8 mouse cellular contexts compared by ENCODE assay signal in genomic region chr12:110992128-110992553, GRCm38 (mm10). TPM values are rescaled to one million over a fixed set of nuclear protein-coding genes. Genes with fewer than 3 reads are reported as not detected.
DNase-seq lines count a peak whose midpoint lies in the region; ATAC-seq and TF ChIP-seq lines count a peak whose summit lies in the region.

No protein-coding gene starts in this region.

- peak; percentile 90 for DNase-seq in c-Kit-positive CD71-positive TER-119-positive erythroid progenitor cells, embryonic 14.5 days (ENCODE audit: low spot score)
- DNase-seq in heart, postnatal 0 days (ENCODE audit: low spot score): peak; percentile 87
- peak; percentile 90 to 96 for DNase-seq in kidney, postnatal 36 days
- DNase-seq in neural tube, embryonic 11.5 days (ENCODE audit: low spot score): peak; percentile 92

- WGBS in forebrain, embryonic 12.5 days: under 1% methylated on average over 24 of the region's 24 CpGs
- under 1% methylated on average over 24 of the region's 24 CpGs for WGBS in heart, postnatal 0 days
- WGBS in liver, embryonic 15.5 days (ENCODE audit: insufficient replicate concordance): under 1% methylated on average over 24 of the region's 24 CpGs
- under 1% methylated on average over 24 of the region's 24 CpGs for WGBS in neural tube, embryonic 11.5 days
- WGBS in stomach, embryonic 16.5 days: under 1% methylated on average over 24 of the region's 24 CpGs

- peak overlapping the region; percentile 13 for H3K9ac ChIP-seq in ES-Bruce4 (ENCODE audit: low read depth, poor library complexity, severe bottlenecking)
- peak overlapping the region; percentile 59 for H3K9ac ChIP-seq in forebrain, embryonic 12.5 days
- H3K9ac ChIP-seq in heart, postnatal 0 days (replicated peaks; ENCODE audit: low read depth, low read length): peak overlapping the region; percentile 53
- H3K9ac ChIP-seq in liver, embryonic 15.5 days: peak overlapping the region; percentile 73
- H3K9ac ChIP-seq in neural tube, embryonic 11.5 days (ENCODE audit: low read length): peak overlapping the region; percentile 68
- peak overlapping the region; percentile 75 for H3K9ac ChIP-seq in stomach, embryonic 16.5 days (ENCODE audit: low read length)

- peak; percentile 86 for TF ChIP-seq CTCF in ES-Bruce4 (IDR thresholded peaks at IDR 0.05; ENCODE audit: low read depth, low read length)
- peak; percentile 91 for TF ChIP-seq CTCF in heart, postnatal 0 days (IDR thresholded peaks at IDR 0.05; ENCODE audit: low read depth)

- H3K4me1 ChIP-seq in ES-Bruce4 (ENCODE audit: control insufficient read depth, insufficient read depth, low read length): peaks cover 2% of the 10 kb centered on the region
- peaks cover 12% of the 10 kb centered on the region for H3K4me1 ChIP-seq in forebrain, embryonic 12.5 days
- H3K4me1 ChIP-seq in heart, postnatal 0 days (ENCODE audit: control insufficient read depth, insufficient read depth): peaks cover 2% of the 10 kb centered on the region; the same call in 1 of the 2 replicates
- peaks cover 31% of the 10 kb centered on the region for H3K4me1 ChIP-seq in liver, embryonic 15.5 days (replicated peaks)
- H3K4me1 ChIP-seq in neural tube, embryonic 11.5 days (ENCODE audit: control insufficient read depth, insufficient read depth, low read length): no peaks in the 10 kb centered on the region
- peaks cover 11% of the 10 kb centered on the region for H3K4me1 ChIP-seq in stomach, embryonic 16.5 days (ENCODE audit: control insufficient read depth, insufficient read depth, low read length)

- no peak for TF ChIP-seq POLR2A in ES-Bruce4 (IDR thresholded peaks at IDR 0.05; ENCODE audit: insufficient read depth, low read length)

- H3K9me3 ChIP-seq in ES-Bruce4 (replicated peaks; ENCODE audit: control insufficient read depth, insufficient read depth, low read length, poor library complexity, severe bottlenecking): no peaks in the 10 kb centered on the region
- no peaks in the 10 kb centered on the region for H3K9me3 ChIP-seq in forebrain, embryonic 12.5 days
- no peaks in the 10 kb centered on the region for H3K9me3 ChIP-seq in heart, postnatal 0 days (replicated peaks; ENCODE audit: control insufficient read depth, low read length)
- H3K9me3 ChIP-seq in liver, embryonic 15.5 days (replicated peaks): no peaks in the 10 kb centered on the region
- H3K9me3 ChIP-seq in neural tube, embryonic 11.5 days (ENCODE audit: control insufficient read depth, low read length): no peaks in the 10 kb centered on the region
- no peaks in the 10 kb centered on the region for H3K9me3 ChIP-seq in stomach, embryonic 16.5 days (replicated peaks; ENCODE audit: control insufficient read depth, low read length)

- peak; percentile 84 for ATAC-seq in forebrain, embryonic 12.5 days (ENCODE audit: low FRiP score)
- ATAC-seq in heart, postnatal 0 days (ENCODE audit: insufficient read depth, low read depth): peak; percentile 92
- peak; percentile 98 for ATAC-seq in liver, embryonic 15.5 days (ENCODE audit: insufficient read depth)
- ATAC-seq in neural tube, embryonic 11.5 days (ENCODE audit: insufficient read depth, low FRiP score, low TSS enrichment): peak; percentile 83
- peak; percentile 91 for ATAC-seq in stomach, embryonic 16.5 days (ENCODE audit: insufficient read depth, low FRiP score)

- H3K4me2 ChIP-seq in forebrain, embryonic 12.5 days: peak overlapping the region; percentile 63
- H3K4me2 ChIP-seq in heart, postnatal 0 days (ENCODE audit: low read depth, low read length): peak overlapping the region; percentile 58
- peak overlapping the region; percentile 97 for H3K4me2 ChIP-seq in liver, embryonic 15.5 days
- peak overlapping the region; percentile 49 for H3K4me2 ChIP-seq in neural tube, embryonic 11.5 days (ENCODE audit: low read depth)
- H3K4me2 ChIP-seq in stomach, embryonic 16.5 days (ENCODE audit: low read depth, low read length): peak overlapping the region; percentile 51

- H3K27me3 ChIP-seq in ES-Bruce4 (ENCODE audit: control insufficient read depth, insufficient read depth, low read length, poor library complexity, severe bottlenecking): no peaks in the 10 kb centered on the region
- H3K27me3 ChIP-seq in forebrain, embryonic 12.5 days: 0 out of 2 replicates have a peak, but pooled peaks cover 4% of the 10 kb centered on the region
- H3K27me3 ChIP-seq in heart, postnatal 0 days (ENCODE audit: control insufficient read depth, insufficient read depth, low read length): no peaks in the 10 kb centered on the region
- no peaks in the 10 kb centered on the region for H3K27me3 ChIP-seq in liver, embryonic 15.5 days
- no peaks in the 10 kb centered on the region for H3K27me3 ChIP-seq in neural tube, embryonic 11.5 days (ENCODE audit: control insufficient read depth, insufficient read depth, low read length)
- H3K27me3 ChIP-seq in stomach, embryonic 16.5 days (ENCODE audit: control insufficient read depth, insufficient read depth, low read length): no peaks in the 10 kb centered on the region

- peak overlapping the region; percentile 38 for H3K27ac ChIP-seq in ES-Bruce4 (ENCODE audit: insufficient read depth, low read length)
- peak overlapping the region; percentile 58; the same call in 1 of the 2 replicates for H3K27ac ChIP-seq in forebrain, embryonic 12.5 days
- peak overlapping the region; percentile 79 for H3K27ac ChIP-seq in heart, postnatal 0 days (ENCODE audit: low read depth)
- peak overlapping the region; percentile 88 for H3K27ac ChIP-seq in liver, embryonic 15.5 days (replicated peaks)
- H3K27ac ChIP-seq in neural tube, embryonic 11.5 days (ENCODE audit: low read depth, low read length): peak overlapping the region; percentile 49; the same call in 1 of the 2 replicates
- peak overlapping the region; percentile 87 for H3K27ac ChIP-seq in stomach, embryonic 16.5 days (ENCODE audit: low read length)

- no peaks in the 10 kb centered on the region for H3K36me3 ChIP-seq in ES-Bruce4 (ENCODE audit: control insufficient read depth, insufficient read depth, low read length, poor library complexity, severe bottlenecking)
- no peaks in the 10 kb centered on the region for H3K36me3 ChIP-seq in forebrain, embryonic 12.5 days (replicated peaks)
- H3K36me3 ChIP-seq in heart, postnatal 0 days (replicated peaks; ENCODE audit: control insufficient read depth, insufficient read depth, low read length): no peaks in the 10 kb centered on the region
- H3K36me3 ChIP-seq in liver, embryonic 15.5 days (replicated peaks): no peaks in the 10 kb centered on the region
- no peaks in the 10 kb centered on the region for H3K36me3 ChIP-seq in neural tube, embryonic 11.5 days (ENCODE audit: control insufficient read depth, insufficient read depth, low read length)
- H3K36me3 ChIP-seq in stomach, embryonic 16.5 days (ENCODE audit: control insufficient read depth, insufficient read depth, low read length): no peaks in the 10 kb centered on the region

- no peak for TF ChIP-seq EP300 in ES-Bruce4 (IDR thresholded peaks at IDR 0.05; ENCODE audit: insufficient read depth, low read depth, low read length)
- no peak for TF ChIP-seq EP300 in heart, postnatal 0 days (IDR thresholded peaks at IDR 0.05; ENCODE audit: low read depth)

- peak overlapping the region; percentile 73 for H3K4me3 ChIP-seq in ES-Bruce4 (ENCODE audit: low read depth, low read length)
- peak overlapping the region; percentile 52 for H3K4me3 ChIP-seq in forebrain, embryonic 12.5 days (replicated peaks)
- H3K4me3 ChIP-seq in heart, postnatal 0 days (ENCODE audit: low read depth, low read length): peak overlapping the region; percentile 48
- peak overlapping the region; percentile 71 for H3K4me3 ChIP-seq in liver, embryonic 15.5 days (replicated peaks)
- peak overlapping the region; percentile 46 for H3K4me3 ChIP-seq in neural tube, embryonic 11.5 days (ENCODE audit: low read depth, low read length)
- H3K4me3 ChIP-seq in stomach, embryonic 16.5 days (replicated peaks; ENCODE audit: low read length): peak overlapping the region; percentile 59

RNA-seq across cellular contexts. Expression of gene Ankrd9, which starts 13.3 kb away (rescaled TPM):
- polyA plus RNA-seq in ES-Bruce4 (2011; ENCODE audit: insufficient read depth, insufficient read length, low read depth, missing spikeins): 4.3 and 4.9 TPM in 2 replicates
- polyA plus RNA-seq in forebrain, embryonic 12.5 days (2016; fragmentation: Nextera tagmentation; extraction: Ambion mirVana): 15.0 and 15.5 TPM in 2 replicates
- total RNA-seq in heart, postnatal 0 days (2014; rRNA removed; ENCODE audit: low replicate concordance): 26.3 and 34.6 TPM in 2 replicates
- polyA plus RNA-seq in heart, postnatal 0 days (2015; fragmentation: Nextera tagmentation; extraction: Ambion mirVana): 31.9 and 39.1 TPM in 2 replicates
- polyA plus RNA-seq in liver, embryonic 15.5 days (2015; fragmentation: Nextera tagmentation; extraction: Ambion mirVana): 63.5 and 68.6 TPM in 2 replicates
- polyA plus RNA-seq in neural tube, embryonic 11.5 days (2014; fragmentation: Nextera tagmentation; extraction: Ambion mirVana): 9.6 and 12.1 TPM in 2 replicates
- 17.4 and 18.5 TPM in 2 replicates for polyA plus RNA-seq in stomach, embryonic 16.5 days (2015; fragmentation: Nextera tagmentation; extraction: Ambion mirVana)

RNA-seq across cellular contexts. Expression of gene Rcor1, which starts 47.0 kb away (rescaled TPM):
- 31.8 and 34.4 TPM in 2 replicates for polyA plus RNA-seq in ES-Bruce4 (2011; ENCODE audit: insufficient read depth, insufficient read length, low read depth, missing spikeins)
- polyA plus RNA-seq in forebrain, embryonic 12.5 days (2016; fragmentation: Nextera tagmentation; extraction: Ambion mirVana): 10.1 and 10.7 TPM in 2 replicates
- 14.2 and 19.0 TPM in 2 replicates for total RNA-seq in heart, postnatal 0 days (2014; rRNA removed; ENCODE audit: low replicate concordance)
- polyA plus RNA-seq in heart, postnatal 0 days (2015; fragmentation: Nextera tagmentation; extraction: Ambion mirVana): 4.4 and 5.1 TPM in 2 replicates
- 4.6 and 5.1 TPM in 2 replicates for polyA plus RNA-seq in liver, embryonic 15.5 days (2015; fragmentation: Nextera tagmentation; extraction: Ambion mirVana)
- polyA plus RNA-seq in neural tube, embryonic 11.5 days (2014; fragmentation: Nextera tagmentation; extraction: Ambion mirVana): 15.3 and 16.1 TPM in 2 replicates
- 9.5 and 10.9 TPM in 2 replicates for polyA plus RNA-seq in stomach, embryonic 16.5 days (2015; fragmentation: Nextera tagmentation; extraction: Ambion mirVana)

Comparison
In these comparisons a context has a peak if more than half of its experiments do, and no peak if none do; other contexts are left out.
1. Peak in every context shown above with its lines: DNase-seq, ATAC-seq, H3K4me3 ChIP-seq and H3K27ac ChIP-seq.
2. H3K27ac ChIP-seq: peak in every context shown above with its lines; median percentile 88 in liver, embryonic 15.5 days; 87 in stomach, embryonic 16.5 days; 79 in heart, postnatal 0 days; 58 in forebrain, embryonic 12.5 days; 49 in neural tube, embryonic 11.5 days; 38 in ES-Bruce4.
3. H3K9ac ChIP-seq: peak in every context shown above with its lines; median percentile 75 in stomach, embryonic 16.5 days; 73 in liver, embryonic 15.5 days; 68 in neural tube, embryonic 11.5 days; 59 in forebrain, embryonic 12.5 days; 53 in heart, postnatal 0 days; 13 in ES-Bruce4.